Mouse (Mus musculus) midbrain, embryonic 10.5 days (tissue): ENCODE data around the gene Cps1. TPM values are rescaled to one million over a fixed set of nuclear protein-coding genes. Genes with fewer than 3 reads are reported as not detected.
A peak's percentile ranks its signal among the peaks of the same experiment; 100 is the strongest.

Experiments used
- DNase-seq: peaks from one replicate; pipeline ENCODE4 v3.0.0-alpha.2; 2017; ENCODE audit warnings: low spot score
- H3K27ac ChIP-seq: fragments of 300-500 bp; sonication (generic); replicated peaks from 2 replicates; pipeline ENCODE4 v1.5.1; 2016; ENCODE audit warnings: mild to moderate bottlenecking
- H3K27me3 ChIP-seq: fragments of 300-500 bp; sonication (generic); 2 replicates; pipeline ENCODE4 v1.6.1; 2016; ENCODE audit warnings: low read depth, mild to moderate bottlenecking; ENCODE audit not compliant: poor library complexity, severe bottlenecking
- H3K36me3 ChIP-seq: fragments of 300-500 bp; sonication (generic); 2 replicates; pipeline ENCODE4 v1.6.1; 2016; ENCODE audit warnings: mild to moderate bottlenecking, moderate library complexity
- H3K4me1 ChIP-seq: fragments of 300-500 bp; sonication (generic); 2 replicates; pipeline ENCODE4 v1.6.1; 2016
- H3K4me3 ChIP-seq: fragments of 300-500 bp; sonication (generic); 2 replicates; pipeline ENCODE4 v1.5.1; 2016; ENCODE audit warnings: mild to moderate bottlenecking, moderate library complexity
- H3K9me3 ChIP-seq: fragments of 300-500 bp; sonication (generic); replicated peaks from 2 replicates; pipeline ENCODE4 v1.6.1; 2016; ENCODE audit warnings: mild to moderate bottlenecking
- WGBS: fragments of 180-500 bp; shearing (Covaris S2); methylation state at CpG from one replicate; pipeline ENCODE4 v1.1.7; 2016; 5-methylcytosine and 5-hydroxymethylcytosine counted together
- polyA plus RNA-seq: library from polyadenylated mRNA; unstranded; fragments of >200 nt; fragmentation: Nextera tagmentation; extraction: Ambion mirVana; gene quantifications from 2 replicates; pipeline ENCODE4 v1.2.1, GENCODE M21; 2016

Cps1 gene
- not detected in 2 replicates for polyA plus RNA-seq

DNA sequence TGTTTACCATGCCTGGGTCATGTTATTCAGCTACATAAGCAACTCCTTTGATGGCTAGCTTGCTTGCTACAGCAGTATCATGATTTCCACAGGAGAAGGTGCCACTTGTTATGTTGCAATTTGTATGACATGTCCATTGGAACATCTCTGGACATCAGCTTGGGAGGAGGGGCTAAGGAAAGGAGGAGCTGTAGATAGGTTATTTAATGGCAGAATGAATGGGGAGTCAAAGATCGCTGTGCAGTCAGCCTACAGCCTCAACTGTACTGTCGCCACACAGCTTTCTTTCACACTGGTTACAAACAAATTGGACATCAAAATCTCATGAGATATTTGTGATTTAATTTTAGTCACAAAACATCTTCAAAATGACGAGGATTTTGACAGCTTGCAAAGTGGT is at the start of gene Cps1:
Gene Cps1, plus strand, starts transcription at position 230 of the 400 bp plus-strand sequence.
- 89% methylated on average over 3 of the region's 3 CpGs for WGBS
- Histone ChIP-seq H3K36me3 (no peaks in the 10 kb centered on the region), H3K9me3 (no peaks in the 10 kb centered on the region), H3K4me3 (no peak within 1 kb of the TSS), H3K4me1 (no peaks in the 10 kb centered on the region), H3K27me3 (no peaks in the 10 kb centered on the region), H3K27ac (no peak within 1 kb of the TSS)
- DNase-seq: no peak

DNA sequence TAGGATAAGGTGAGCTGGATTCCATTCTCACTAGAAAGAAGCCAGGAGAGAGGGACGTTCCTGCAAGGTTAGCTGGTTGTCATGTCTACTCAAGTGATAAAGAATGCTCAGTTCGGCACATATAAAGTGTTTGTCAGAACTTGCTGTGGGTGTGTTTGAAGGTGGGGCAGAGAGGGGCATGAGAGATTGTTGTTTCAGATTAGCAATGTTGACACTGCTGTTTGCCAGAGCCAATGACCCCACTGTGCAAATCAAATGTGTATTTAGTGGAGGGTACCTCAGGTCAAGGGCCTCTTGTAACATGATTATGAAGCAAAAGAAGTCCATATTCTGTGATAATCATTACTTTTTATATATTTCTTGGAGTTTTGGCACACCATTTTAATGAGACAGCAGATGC is 45.1 kb upstream of the Cps1 start:
- DNase-seq: no peak
- no peak overlapping the region for H3K4me3 ChIP-seq
- no peaks in the 10 kb centered on the region for H3K27me3 ChIP-seq
- H3K9me3 ChIP-seq: no peaks in the 10 kb centered on the region
- no peaks in the 10 kb centered on the region for H3K4me1 ChIP-seq
- 71% methylated on average over 2 of the region's 2 CpGs for WGBS
- H3K36me3 ChIP-seq: no peaks in the 10 kb centered on the region
- H3K27ac ChIP-seq: no peak overlapping the region

DNA sequence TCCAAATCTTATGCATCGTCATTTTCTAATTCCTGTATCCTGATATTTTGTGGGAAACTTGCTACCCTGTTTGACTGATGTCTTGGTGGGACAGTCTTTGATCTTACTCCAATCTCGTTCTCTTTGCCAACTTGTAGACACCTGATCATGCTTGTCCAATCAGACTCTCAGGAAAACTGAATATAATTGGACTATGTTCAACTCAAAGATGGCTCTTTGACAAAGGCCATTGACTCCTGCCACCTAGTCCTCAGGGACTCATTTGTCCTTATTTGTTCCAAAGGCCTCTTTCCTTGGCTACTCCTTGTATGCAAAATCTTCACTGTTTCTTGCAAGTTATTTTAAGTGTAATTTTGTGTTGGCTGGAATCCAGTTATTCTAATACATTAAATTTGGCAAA is 44.2 kb upstream of the Cps1 start:
- Histone ChIP-seq H3K36me3 (no peaks in the 10 kb centered on the region), H3K27me3 (no peaks in the 10 kb centered on the region), H3K27ac (no peak overlapping the region), H3K4me1 (no peaks in the 10 kb centered on the region), H3K4me3 (no peak overlapping the region), H3K9me3 (no peaks in the 10 kb centered on the region)
- no peak for DNase-seq
- 87% methylated on average over 2 of the region's 2 CpGs for WGBS

DNA sequence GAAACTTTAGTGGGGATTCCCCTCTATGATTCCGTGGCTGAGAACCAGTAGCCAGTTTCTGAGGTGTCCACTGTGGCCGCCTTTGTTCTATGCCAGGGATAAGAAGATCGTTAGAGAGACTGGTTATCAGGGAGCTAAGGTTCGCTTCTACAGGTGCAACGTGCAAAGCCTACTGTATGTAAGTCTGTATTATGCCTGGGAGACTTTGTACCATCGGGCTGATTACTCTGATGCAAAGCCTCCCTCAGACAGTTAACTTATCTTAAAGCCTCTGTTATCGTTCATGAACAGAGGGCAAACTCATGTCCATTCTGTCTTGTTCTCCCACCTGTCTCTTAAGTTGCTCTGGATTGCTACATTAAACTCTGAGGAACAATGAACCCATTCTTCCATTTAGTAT is 43.7 kb upstream of the Cps1 start:
- 93% methylated on average over 7 of the region's 7 CpGs for WGBS
- Histone ChIP-seq H3K36me3 (no peaks in the 10 kb centered on the region), H3K9me3 (no peaks in the 10 kb centered on the region), H3K4me3 (no peak overlapping the region), H3K4me1 (no peaks in the 10 kb centered on the region), H3K27me3 (no peaks in the 10 kb centered on the region), H3K27ac (no peak overlapping the region)
- DNase-seq: no peak

DNA sequence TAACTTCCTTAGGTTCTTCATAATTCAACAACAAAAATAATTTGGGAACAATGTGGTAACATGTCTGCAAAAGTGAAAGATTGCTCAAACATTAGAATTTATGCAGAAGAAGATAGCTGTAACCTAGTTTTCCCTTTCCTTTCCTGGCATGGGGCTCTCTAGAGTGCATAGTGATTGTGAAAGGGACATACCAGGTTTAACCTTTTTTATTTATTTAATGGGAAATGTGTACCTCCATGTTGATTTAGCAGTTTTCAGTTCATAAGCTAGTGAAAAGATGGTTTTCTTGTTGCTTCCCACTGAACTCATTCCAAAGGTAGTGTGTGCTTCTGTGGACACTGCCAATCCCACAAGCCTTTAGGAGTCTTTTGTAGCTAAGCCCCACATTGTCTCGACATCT is 30.4 kb upstream of the Cps1 start:
- 63% methylated on average over 1 of the region's 1 CpGs for WGBS
- H3K4me1 ChIP-seq: no peaks in the 10 kb centered on the region

DNA sequence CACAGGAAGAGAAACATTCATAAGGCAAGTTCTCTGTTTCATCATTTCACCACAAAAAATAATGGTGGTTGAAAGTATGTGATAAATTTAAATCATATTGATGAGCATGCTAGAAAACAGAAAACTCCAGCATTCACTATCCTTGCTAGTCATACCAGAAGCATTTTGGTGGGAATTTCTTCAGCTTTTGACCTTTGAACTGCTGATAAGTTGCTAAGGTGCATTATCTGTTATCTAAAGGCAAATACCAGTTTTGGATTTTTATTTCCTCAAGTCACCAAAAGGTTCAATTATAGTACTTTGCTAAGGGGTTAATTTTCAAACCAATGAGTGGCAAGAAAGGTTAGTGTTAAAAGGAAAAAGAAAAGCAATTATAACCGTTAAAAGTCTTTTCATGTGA is 23.6 kb upstream of the Cps1 start:
- Histone ChIP-seq H3K4me1 (no peaks in the 10 kb centered on the region), H3K36me3 (no peaks in the 10 kb centered on the region), H3K9me3 (no peaks in the 10 kb centered on the region), H3K4me3 (no peak overlapping the region), H3K27ac (no peak overlapping the region), H3K27me3 (no peaks in the 10 kb centered on the region)
- 92% methylated on average over 1 of the region's 1 CpGs for WGBS
- DNase-seq: no peak

More for the DNA sequence above, 30.4 kb upstream of the Cps1 start:
- no peak overlapping the region for H3K4me3 ChIP-seq
- H3K9me3 ChIP-seq: no peaks in the 10 kb centered on the region
- H3K27ac ChIP-seq: no peak overlapping the region
- no peak for DNase-seq
- no peaks in the 10 kb centered on the region for H3K36me3 ChIP-seq
- H3K27me3 ChIP-seq: no peaks in the 10 kb centered on the region

DNA sequence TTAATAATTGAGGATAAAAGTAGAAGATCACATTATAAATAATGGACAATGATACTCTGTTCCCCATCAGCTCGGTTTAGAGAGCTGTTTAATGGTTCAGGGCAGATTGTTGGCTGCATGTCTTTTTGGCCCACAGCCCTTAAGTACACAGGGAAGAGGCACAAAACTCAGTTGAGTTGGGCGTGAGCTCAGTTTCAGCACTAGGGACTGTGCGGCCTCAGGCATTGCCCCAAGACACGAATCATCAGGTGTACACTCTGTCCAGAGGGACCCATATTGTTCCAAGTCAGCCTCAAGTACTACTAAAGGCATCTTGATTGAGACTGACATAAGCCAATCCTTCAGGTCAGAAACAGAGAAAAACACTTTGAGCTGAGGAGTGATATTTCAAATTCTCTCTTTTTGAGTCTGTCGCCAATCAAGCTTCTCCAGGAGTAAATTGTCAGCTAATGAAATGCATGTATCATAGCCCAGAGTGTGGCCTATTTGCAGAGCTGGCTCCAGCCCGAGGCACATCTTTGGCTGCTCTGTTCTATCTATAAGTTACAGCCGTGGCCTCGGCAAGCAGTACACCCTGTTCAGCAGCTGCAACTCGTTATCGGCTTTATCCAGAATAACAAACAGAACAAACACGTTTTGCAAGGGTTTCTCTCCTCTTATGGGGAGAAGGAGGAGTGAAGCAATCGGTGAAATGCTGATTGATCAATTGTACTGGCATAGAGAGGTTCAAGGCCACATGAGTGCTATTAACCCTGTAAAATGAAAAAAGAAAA is 19.2 kb upstream of the Cps1 start:
- WGBS: 70% methylated on average over 12 of the region's 12 CpGs
- no peak for DNase-seq
- no peaks in the 10 kb centered on the region for H3K27me3 ChIP-seq
- no peaks in the 10 kb centered on the region for H3K36me3 ChIP-seq
- H3K27ac ChIP-seq: no peak overlapping the region
- no peaks in the 10 kb centered on the region for H3K9me3 ChIP-seq
- no peak overlapping the region for H3K4me3 ChIP-seq
- no peaks in the 10 kb centered on the region for H3K4me1 ChIP-seq

DNA sequence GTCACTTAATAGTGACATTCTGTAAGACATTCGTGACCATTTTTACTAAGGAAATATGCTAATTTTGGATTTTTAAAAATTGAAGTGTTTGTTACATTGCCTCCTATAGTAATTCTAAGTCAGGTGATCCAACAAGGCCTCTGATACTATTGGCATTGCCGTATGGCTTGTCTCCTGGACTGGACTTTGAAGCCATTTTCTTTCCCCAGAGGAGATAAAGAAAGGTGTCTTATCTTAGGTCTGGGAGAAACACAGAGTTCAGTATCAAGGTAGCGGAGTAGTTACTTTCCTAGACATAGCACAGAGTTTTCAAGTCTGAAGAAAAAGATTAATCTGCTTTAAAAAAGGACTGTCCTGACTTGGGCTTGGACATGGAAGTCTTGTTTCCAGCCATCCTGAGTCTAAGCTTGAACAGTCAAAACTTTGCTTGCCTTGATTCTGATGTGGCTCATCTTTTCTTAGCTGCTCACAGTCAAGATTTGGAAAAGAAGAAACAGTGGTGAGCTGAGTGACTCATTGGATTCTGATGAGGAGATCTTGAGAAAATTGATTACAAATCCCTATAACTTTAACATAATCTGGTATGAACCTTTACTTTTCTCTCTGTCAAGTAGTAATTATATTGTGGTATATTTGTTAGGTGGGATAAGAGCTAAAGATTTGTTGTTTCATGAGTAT is 11.1 kb upstream of the Cps1 start:
- no peak overlapping the region for H3K27ac ChIP-seq
- H3K27me3 ChIP-seq: no peaks in the 10 kb centered on the region
- H3K4me3 ChIP-seq: no peak overlapping the region
- H3K9me3 ChIP-seq: no peaks in the 10 kb centered on the region
- H3K36me3 ChIP-seq: no peaks in the 10 kb centered on the region
- 92% methylated on average over 3 of the region's 3 CpGs for WGBS
- no peak for DNase-seq
- no peaks in the 10 kb centered on the region for H3K4me1 ChIP-seq

DNA sequence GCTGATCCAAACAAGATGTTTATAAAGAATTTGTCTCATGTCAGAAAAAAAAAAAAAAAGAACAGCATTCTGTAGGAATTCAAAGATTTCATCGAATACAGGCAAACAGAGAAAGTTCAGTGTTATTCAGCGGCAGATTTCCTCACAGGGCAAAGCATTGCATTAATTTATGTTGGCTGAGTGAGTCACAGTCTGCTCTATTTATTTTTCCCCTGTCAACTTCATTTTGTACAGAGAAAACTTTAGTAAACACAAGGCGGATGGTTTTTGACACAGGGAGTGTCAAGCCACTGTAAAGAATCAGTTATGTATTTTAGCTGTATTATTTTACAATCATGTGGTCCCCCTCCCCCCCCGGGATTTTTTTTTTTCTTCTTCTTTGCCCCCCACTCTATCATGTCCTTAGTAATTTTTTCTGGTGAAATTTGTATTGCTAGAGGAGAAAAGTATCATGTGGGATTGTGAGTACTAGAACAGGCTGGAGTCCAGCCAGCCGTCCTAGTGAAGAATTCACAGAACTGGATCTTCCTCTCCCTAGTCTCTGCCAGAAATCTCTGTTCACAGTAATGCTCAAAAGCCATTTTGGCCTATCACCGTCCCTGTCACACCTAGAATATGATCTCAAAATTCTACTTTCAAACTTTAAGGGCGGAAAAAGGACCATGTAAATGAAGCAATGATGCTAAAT is 9.3 kb upstream of the Cps1 start:
- Histone ChIP-seq H3K4me1 (no peaks in the 10 kb centered on the region), H3K27me3 (no peaks in the 10 kb centered on the region), H3K27ac (no peak overlapping the region), H3K4me3 (no peak overlapping the region), H3K9me3 (no peaks in the 10 kb centered on the region), H3K36me3 (no peaks in the 10 kb centered on the region)
- no peak for DNase-seq
- 88% methylated on average over 7 of the region's 7 CpGs for WGBS

DNA sequence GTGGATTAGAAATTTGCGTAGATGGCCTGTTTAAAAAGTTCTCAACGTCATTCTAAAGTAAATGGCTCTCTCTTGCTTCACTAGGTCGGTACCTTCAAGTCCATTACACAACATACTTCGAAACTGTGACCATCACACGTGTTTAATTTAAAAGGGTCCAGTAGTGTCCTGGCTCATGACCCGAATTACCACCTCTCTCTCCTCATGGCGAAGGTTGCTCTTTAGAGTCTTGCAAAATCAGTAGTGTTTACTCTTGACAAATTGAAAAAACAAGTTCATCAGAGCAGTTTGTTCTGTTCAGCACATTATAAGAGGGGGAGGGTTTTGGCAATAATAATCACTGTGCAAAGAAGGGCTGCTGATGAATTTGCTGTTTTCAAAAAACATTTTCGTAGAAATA is 6.3 kb upstream of the Cps1 start:
- DNase-seq: no peak
- H3K4me1 ChIP-seq: no peaks in the 10 kb centered on the region
- no peak overlapping the region for H3K27ac ChIP-seq
- WGBS: 85% methylated on average over 8 of the region's 8 CpGs
- H3K9me3 ChIP-seq: no peaks in the 10 kb centered on the region
- H3K36me3 ChIP-seq: no peaks in the 10 kb centered on the region
- H3K4me3 ChIP-seq: no peak overlapping the region
- no peaks in the 10 kb centered on the region for H3K27me3 ChIP-seq

DNA sequence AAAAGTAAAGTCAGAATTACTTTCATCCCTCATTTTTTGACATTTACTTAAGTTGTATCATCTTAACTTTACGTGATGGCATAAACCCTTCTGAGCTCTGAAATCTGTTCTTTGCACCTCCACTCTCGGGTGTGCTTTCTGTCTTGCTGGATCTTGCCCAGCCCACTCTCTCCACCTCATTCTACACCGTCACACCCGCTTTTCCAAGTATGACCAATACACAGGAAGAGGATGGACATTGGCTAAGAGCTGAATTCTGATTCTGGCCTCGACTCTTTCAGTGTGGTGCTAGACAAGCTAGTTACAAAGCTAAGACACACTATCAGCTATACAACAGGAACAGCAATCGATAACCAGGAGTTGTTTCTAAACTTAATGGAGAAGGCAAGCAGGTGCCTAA is 5.0 kb upstream of the Cps1 start:
- Histone ChIP-seq H3K9me3 (no peaks in the 10 kb centered on the region), H3K36me3 (no peaks in the 10 kb centered on the region), H3K4me3 (no peak overlapping the region), H3K27me3 (no peaks in the 10 kb centered on the region), H3K27ac (no peak overlapping the region), H3K4me1 (no peaks in the 10 kb centered on the region)
- 88% methylated on average over 6 of the region's 6 CpGs for WGBS
- DNase-seq: no peak

DNA sequence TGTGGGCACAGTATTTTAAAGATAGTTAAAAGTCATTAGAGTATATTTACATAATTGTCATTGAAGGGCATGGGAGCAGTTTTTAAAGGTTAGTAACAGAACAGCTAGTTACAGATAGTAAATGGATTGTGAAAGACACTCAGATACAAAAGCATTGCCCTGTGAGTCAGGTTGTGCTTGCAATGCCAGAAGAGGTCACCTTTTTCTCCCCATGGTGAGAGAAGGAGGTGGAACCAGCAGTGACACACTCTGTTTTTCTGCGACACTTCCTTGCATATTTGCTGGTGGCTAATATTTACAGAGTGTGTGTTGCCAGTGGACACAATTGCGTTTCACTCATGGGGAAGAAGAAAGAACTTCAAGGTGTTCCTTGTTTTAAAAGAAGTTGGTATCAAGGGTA is 2.6 kb downstream of the Cps1 start:
- Histone ChIP-seq H3K9me3 (no peaks in the 10 kb centered on the region), H3K36me3 (no peaks in the 10 kb centered on the region)
- 87% methylated on average over 2 of the region's 2 CpGs for WGBS

DNA sequence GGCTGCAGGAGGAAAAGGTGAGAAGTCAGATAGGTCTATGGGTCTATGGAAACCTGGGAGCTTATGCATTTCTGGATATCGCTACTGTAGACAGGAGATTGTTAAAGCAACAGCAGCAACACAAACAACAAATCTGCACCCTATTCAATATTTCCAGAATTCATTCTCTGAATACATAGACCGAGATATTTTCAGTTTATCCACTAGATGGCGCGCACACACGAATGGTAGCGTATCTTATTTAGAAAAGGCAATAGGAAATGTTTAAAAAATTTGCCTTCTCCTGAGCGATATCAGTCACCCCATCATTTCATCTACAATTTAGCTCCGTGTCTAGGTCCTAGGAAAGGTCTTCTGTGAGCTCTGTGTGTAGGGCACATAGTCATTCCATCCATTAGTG is 21.1 kb downstream of the Cps1 start:
- DNase-seq: peak; percentile 19
- no peak overlapping the region for H3K4me3 ChIP-seq
- WGBS: 16% methylated on average over 8 of the region's 8 CpGs

More for the DNA sequence above, 2.6 kb downstream of the Cps1 start:
- no peak for DNase-seq
- H3K27me3 ChIP-seq: no peaks in the 10 kb centered on the region
- H3K4me1 ChIP-seq: no peaks in the 10 kb centered on the region
- no peak overlapping the region for H3K4me3 ChIP-seq
- no peak overlapping the region for H3K27ac ChIP-seq

More for the DNA sequence above, 21.1 kb downstream of the Cps1 start:
- Histone ChIP-seq H3K27ac (no peak overlapping the region), H3K36me3 (no peaks in the 10 kb centered on the region), H3K4me1 (no peaks in the 10 kb centered on the region), H3K27me3 (no peaks in the 10 kb centered on the region), H3K9me3 (no peaks in the 10 kb centered on the region)
